Mouse (Mus musculus) liver, embryonic 12.5 days (tissue): ENCODE results near the gene Tmem40. TPM values are rescaled to one million over a fixed set of nuclear protein-coding genes. Genes with fewer than 3 reads are reported as not detected.
A peak's percentile ranks its signal among the peaks of the same experiment; 100 is the strongest.

Experiments
- ATAC-seq: fragments of 200-750 bp; cut with Nextera tagmentation; 2 replicates; pipeline ENCODE4 v1.8.0; 2017; ENCODE audit warnings: moderate number of reproducible peaks, mild to moderate bottlenecking, moderate library complexity
- H3K27ac ChIP-seq: fragments of 300-500 bp; sonication (generic); 2 replicates; pipeline ENCODE4 v1.5.1; 2016; ENCODE audit warnings: mild to moderate bottlenecking
- H3K27me3 ChIP-seq: fragments of 300-500 bp; sonication (generic); replicated peaks from 2 replicates; pipeline ENCODE4 v1.6.1; 2016; ENCODE audit warnings: mild to moderate bottlenecking, moderate library complexity
- H3K36me3 ChIP-seq: fragments of 300-500 bp; sonication (generic); 2 replicates; pipeline ENCODE4 v1.6.1; 2016; ENCODE audit warnings: mild to moderate bottlenecking, moderate library complexity
- H3K4me1 ChIP-seq: fragments of 300-500 bp; sonication (generic); 2 replicates; pipeline ENCODE4 v1.6.1; 2016
- H3K4me2 ChIP-seq: fragments of 300-500 bp; sonication (generic); 2 replicates; pipeline ENCODE4 v1.6.1; 2016; ENCODE audit warnings: mild to moderate bottlenecking, moderate library complexity
- H3K4me3 ChIP-seq: fragments of 300-500 bp; sonication (generic); 2 replicates; pipeline ENCODE4 v1.5.1; 2016; ENCODE audit warnings: mild to moderate bottlenecking, moderate library complexity
- H3K9ac ChIP-seq: fragments of 300-500 bp; sonication (generic); 2 replicates; pipeline ENCODE4 v1.6.1; 2016; ENCODE audit warnings: mild to moderate bottlenecking, moderate library complexity
- H3K9me3 ChIP-seq: fragments of 300-500 bp; sonication (generic); replicated peaks from 2 replicates; pipeline ENCODE4 v1.6.1; 2016; ENCODE audit warnings: mild to moderate bottlenecking, moderate library complexity
- WGBS: fragments of 180-500 bp; shearing (Covaris S2); methylation state at CpG from one replicate; pipeline ENCODE4 v1.1.7; 2016; ENCODE audit not compliant: insufficient replicate concordance; 5-methylcytosine and 5-hydroxymethylcytosine counted together
- polyA plus RNA-seq: library from polyadenylated mRNA; unstranded; fragments of >200 nt; fragmentation: Nextera tagmentation; extraction: Ambion mirVana; gene quantifications from 2 replicates; pipeline ENCODE4 v1.2.1, GENCODE M21; 2016

Gene Tmem40
- polyA plus RNA-seq: 29.1 and 32.7 TPM in 2 replicates

DNA sequence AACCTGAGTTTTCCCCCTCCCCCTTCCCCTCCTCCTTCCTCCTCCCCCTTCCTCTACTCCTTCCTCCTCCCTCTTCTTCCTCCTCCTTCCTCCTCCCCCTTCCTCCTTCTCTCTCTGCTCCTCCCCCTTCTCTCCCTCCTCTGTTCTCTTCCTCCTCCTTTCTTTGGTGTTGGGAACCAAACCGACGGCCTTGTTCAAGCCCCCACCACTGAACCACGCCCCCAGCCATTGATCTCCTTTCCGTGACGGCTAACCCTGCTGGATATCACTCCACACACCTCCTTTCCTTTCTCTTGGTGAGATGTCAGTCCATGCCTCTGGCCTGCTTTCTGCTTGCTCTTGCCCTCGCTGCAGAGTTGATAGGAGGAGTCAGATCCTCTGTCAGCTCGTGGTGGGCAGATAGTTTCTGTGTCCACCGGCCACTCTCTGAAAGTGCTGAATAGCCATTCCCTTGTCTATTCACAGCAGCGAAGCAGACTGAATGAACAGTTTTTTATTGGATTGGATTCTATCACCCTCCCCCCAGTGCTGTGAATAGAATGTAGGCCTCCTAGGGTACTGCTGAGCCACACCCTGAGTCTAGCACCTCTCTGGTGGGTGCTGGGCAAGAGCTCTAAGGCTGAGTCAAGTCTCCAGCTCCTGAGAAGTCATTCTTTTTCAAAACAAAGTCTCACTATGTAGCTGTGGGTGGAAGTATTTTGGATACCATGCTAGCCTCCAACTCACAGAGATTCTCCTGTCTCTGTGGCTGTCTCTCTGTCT is at the start of gene Tmem40:
Gene Tmem40, minus strand, starts transcription at position 416 of the 762 bp plus-strand sequence.
- H3K9ac ChIP-seq: peak within 1 kb of the TSS; percentile 51
- peak within 1 kb of the TSS; percentile 80 for H3K27ac ChIP-seq
- H3K9me3 ChIP-seq: no peaks in the 10 kb centered on the region
- peak; percentile 41 for ATAC-seq
- peaks cover 78% of the 10 kb centered on the region for H3K4me1 ChIP-seq
- 2% methylated on average over 9 of the region's 9 CpGs for WGBS
- peak within 1 kb of the TSS; percentile 58 for H3K4me2 ChIP-seq
- no peaks in the 10 kb centered on the region for H3K36me3 ChIP-seq
- H3K27me3 ChIP-seq: no peaks in the 10 kb centered on the region
- no peak within 1 kb of the TSS for H3K4me3 ChIP-seq

DNA sequence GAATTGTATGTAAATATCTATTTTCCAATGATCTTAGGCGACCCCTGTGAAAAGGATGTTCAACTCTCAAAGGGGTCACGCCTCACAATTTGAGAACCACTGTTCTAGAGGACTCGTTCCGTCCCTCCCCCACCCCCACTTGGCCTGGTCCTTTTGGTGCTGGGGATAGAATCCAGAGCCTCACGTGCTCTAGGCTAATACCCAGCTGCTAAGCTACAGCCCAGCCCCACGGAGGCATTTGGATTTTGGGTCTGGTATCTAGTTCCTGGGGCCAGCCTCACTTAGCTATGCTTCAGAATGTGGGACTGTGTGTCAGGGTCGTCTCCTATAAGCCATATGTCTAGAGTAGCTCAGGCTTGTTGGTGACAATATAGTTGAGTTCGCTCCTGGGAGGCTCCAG is 49.4 kb upstream of the Tmem40 start:
- ATAC-seq: no peak
- Histone ChIP-seq H3K9ac (no peak overlapping the region), H3K4me1 (peaks cover 32% of the 10 kb centered on the region), H3K4me3 (no peak overlapping the region), H3K9me3 (no peaks in the 10 kb centered on the region), H3K27ac (no peak overlapping the region), H3K27me3 (no peaks in the 10 kb centered on the region), H3K4me2 (no peak overlapping the region), H3K36me3 (peaks cover 12% of the 10 kb centered on the region)
- 68% methylated on average over 8 of the region's 8 CpGs for WGBS

DNA sequence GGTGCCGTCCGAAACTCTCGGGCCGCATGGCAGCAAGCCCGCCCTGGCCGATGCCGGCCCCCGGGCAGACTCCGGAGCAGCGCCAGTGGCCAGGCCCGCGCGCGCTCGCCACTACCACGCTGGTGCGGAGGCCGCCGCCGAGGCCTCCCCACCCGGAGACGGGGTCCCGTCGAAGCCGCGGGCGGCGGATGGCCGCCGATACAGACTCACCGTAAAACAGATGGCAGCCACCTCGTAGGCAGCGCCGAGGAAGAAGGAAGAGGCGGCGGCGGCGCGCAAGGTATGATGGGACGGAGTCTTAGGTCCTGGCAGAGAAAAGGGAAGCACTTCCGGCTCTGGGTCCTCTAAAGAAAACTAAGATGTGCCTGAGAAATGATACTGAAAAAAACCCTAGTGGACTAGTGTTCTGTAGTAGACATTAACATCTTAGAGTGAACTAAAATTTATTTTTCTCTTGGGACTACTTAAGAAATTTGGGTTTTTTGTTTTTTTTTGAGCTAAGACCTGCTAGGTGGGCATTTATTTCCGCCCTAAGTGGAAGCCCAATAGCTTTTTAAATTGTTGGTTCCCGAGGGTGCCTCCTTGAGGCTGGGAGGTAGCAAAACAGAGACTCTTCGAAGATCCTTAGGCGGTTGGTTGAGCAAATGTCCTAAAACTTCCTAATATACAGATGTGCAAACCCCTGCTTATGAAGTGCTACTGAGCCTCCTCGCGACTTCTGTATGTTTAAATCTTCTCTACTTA is 46.5 kb upstream of the Tmem40 start, which contains the start of gene Rpl32:
Gene Rpl32, minus strand, starts transcription at position 260 of the 744 bp plus-strand sequence.
- peak within 1 kb of the TSS; percentile 87 for H3K4me3 ChIP-seq
- peak within 1 kb of the TSS; percentile 93 for H3K9ac ChIP-seq
- H3K27me3 ChIP-seq: no peaks in the 10 kb centered on the region
- H3K4me2 ChIP-seq: peak within 1 kb of the TSS; percentile 91
- peak; percentile 83 for ATAC-seq
- WGBS: under 1% methylated on average over 47 of the region's 47 CpGs
- H3K4me1 ChIP-seq: peaks cover 38% of the 10 kb centered on the region
- H3K9me3 ChIP-seq: no peaks in the 10 kb centered on the region
- H3K27ac ChIP-seq: peak within 1 kb of the TSS; percentile 87
- H3K36me3 ChIP-seq: peaks cover 42% of the 10 kb centered on the region

DNA sequence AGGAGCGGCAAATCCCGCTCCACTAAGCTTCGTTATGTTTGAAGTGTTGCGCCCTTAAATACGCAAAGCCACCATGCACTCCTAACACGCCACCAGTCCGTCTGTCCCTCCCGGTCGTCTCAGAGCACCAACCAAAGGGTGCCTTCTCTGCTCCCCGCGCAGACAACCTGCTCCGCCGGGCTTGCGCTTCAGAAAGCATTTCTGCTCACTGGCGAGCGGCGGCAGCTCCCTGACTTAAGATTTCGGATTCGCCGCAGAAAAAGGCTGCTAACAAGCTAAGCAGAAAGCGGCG is 45.9 kb upstream of the Tmem40 start:
- H3K27me3 ChIP-seq: no peaks in the 10 kb centered on the region
- peak overlapping the region; percentile 87 for H3K27ac ChIP-seq
- under 1% methylated on average over 22 of the region's 22 CpGs for WGBS
- no peaks in the 10 kb centered on the region for H3K9me3 ChIP-seq
- no peak for ATAC-seq
- peak overlapping the region; percentile 91 for H3K4me2 ChIP-seq
- H3K36me3 ChIP-seq: peaks cover 46% of the 10 kb centered on the region
- peak overlapping the region; percentile 87 for H3K4me3 ChIP-seq
- H3K9ac ChIP-seq: peak overlapping the region; percentile 93
- H3K4me1 ChIP-seq: peaks cover 38% of the 10 kb centered on the region

DNA sequence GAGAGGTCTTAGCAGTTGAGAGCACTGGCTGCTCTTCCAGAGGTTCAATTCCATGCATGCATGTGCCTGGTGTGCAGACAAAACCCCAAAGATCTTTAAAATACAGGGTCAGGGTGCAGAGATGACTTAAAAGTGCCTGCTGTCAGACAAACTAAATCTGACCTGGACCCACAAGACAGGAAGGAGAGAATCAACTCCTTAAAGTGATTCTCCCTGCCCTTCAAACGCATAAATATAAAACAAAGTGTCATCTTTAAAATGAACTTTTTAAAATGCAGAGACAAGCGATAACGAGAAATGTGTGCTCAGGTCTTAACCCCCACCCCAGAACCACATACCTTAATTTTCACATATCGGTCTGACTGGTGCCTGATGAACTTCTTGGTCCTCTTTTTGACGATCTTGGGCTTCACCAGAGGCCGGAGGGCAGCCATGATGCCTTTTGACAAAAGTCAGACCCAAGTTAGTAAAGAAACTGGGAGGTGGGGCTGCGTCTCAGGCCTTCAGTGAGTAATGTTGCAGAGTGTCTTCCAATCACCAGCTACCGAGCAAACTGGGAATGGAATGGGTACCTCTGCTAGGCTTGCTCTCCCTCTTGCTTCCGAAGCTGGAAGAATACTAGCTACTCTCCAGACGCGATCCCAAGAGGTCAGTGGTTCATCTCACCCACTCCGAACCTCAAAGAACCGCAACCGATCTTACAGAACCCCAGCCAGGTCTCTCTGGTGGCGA is 45.4 kb upstream of the Tmem40 start:
- Histone ChIP-seq H3K9me3 (no peaks in the 10 kb centered on the region), H3K4me2 (peak overlapping the region; percentile 91), H3K9ac (peak overlapping the region; percentile 93), H3K4me1 (peaks cover 38% of the 10 kb centered on the region), H3K27ac (peak overlapping the region; percentile 87), H3K4me3 (peak overlapping the region; percentile 87), H3K36me3 (peaks cover 51% of the 10 kb centered on the region), H3K27me3 (no peaks in the 10 kb centered on the region)
- WGBS: 2% methylated on average over 15 of the region's 15 CpGs
- ATAC-seq: no peak

DNA sequence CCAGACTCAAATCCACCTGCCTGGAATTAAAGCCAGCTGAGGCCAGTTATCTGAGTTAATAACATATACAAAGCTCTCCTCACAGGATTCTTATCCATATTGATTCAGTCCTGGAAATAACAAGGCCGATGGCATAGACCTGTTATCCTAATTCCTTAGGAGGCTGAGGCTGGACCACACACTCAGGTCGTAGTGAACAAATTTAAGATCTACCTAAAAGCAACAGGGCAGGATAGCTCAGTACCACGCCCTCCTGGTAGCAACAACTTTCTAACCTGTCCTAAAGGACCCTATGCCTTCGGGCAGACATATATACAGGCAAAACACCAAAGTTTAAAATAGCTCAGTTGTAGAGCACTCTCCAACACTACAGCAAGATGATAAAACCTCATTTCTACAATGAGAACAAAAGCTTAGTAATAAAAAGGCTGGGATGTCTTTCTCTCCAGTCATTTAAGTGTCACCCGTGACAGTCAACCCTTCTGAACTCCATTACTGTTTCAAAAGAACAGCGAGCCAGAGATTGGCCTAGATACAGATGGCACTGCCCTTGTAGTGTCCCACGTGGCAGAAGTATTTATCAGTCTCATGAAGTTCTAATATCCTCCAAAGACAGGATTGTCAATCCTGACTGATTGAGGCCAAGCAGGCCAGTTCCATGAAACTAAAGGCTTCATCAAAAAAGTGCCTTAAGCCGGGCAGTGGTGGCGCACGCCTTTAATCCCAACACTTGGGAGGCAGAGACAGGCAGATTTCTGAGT is 42.4 kb upstream of the Tmem40 start:
- no peak for ATAC-seq
- peaks cover 35% of the 10 kb centered on the region for H3K4me1 ChIP-seq
- H3K4me3 ChIP-seq: no peak overlapping the region
- H3K36me3 ChIP-seq: peaks cover 80% of the 10 kb centered on the region
- WGBS: 50% methylated on average over 10 of the region's 10 CpGs
- H3K27ac ChIP-seq: no peak overlapping the region
- no peaks in the 10 kb centered on the region for H3K27me3 ChIP-seq
- no peak overlapping the region for H3K9ac ChIP-seq
- no peak overlapping the region for H3K4me2 ChIP-seq
- H3K9me3 ChIP-seq: no peaks in the 10 kb centered on the region

DNA sequence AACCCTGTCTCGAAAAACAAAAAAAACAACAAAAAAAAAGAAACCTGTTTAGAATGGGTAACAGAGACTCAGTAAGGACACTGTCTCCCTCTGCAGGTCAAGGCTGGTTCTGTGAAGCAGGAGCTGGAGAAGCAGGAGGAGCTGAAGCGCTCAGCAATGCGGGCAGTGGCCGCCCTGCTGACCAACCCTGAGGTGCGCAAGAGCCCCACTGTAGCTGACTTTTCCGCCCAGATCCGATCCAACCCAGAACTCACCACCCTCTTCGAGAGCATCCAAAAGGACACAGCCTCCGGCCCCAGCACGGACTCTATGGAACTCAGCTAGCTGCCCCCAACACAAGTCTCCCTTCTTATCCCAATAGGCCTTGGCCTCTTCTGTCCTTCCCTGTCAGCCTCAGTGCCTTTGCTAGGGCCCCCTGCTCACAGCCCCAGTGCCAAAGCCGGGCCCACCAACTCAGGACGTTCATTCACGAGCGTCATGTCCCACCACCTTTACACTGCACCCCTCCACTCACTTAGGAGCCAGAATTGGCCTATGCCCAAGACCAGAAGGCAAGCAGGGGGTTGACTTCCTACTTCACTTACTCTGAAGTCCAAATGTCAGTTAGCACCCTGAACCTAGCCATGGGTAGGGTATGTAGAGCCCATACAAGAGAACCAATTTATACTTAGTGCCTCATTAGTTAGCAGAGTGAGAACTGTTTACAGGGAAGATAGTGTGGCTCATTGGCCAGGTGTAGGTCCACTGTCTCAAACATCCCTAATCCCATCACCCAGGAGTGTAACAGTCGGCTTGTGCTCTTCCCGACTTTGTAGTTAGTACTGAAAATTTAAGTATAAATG is 41.6 kb upstream of the Tmem40 start:
- Histone ChIP-seq H3K27ac (peak overlapping the region; percentile 66), H3K9me3 (no peaks in the 10 kb centered on the region), H3K36me3 (peaks cover 88% of the 10 kb centered on the region), H3K4me1 (peaks cover 28% of the 10 kb centered on the region), H3K4me3 (no peak overlapping the region), H3K27me3 (no peaks in the 10 kb centered on the region), H3K9ac (no peak overlapping the region), H3K4me2 (no peak overlapping the region)
- peak; percentile 39 for ATAC-seq
- WGBS: 51% methylated on average over 16 of the region's 16 CpGs

DNA sequence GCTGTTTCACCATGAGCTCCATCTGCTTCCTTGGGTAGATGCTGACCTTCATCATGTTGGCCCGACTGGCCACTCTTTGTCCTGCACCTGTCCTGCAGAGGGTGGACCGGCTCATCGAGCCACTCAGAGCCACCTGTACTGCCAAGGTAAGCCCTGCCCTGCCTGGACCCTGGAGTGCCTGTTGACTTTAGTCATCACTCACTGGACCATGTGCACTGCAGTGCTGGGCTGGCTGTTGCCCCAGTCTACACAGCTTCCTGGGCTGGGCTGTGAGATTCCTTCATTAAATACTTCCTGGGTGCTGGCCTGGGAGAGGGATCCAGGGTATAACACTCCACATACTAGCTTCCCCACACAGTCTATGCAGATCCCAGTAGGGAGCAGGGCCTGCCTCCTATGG is 39.6 kb upstream of the Tmem40 start:
- no peak for ATAC-seq
- H3K4me1 ChIP-seq: peaks cover 21% of the 10 kb centered on the region
- WGBS: 89% methylated on average over 3 of the region's 3 CpGs
- no peak overlapping the region for H3K9ac ChIP-seq
- no peaks in the 10 kb centered on the region for H3K9me3 ChIP-seq
- H3K27me3 ChIP-seq: no peaks in the 10 kb centered on the region
- no peak overlapping the region for H3K27ac ChIP-seq
- no peak overlapping the region for H3K4me3 ChIP-seq
- H3K4me2 ChIP-seq: no peak overlapping the region
- H3K36me3 ChIP-seq: peaks cover 98% of the 10 kb centered on the region

DNA sequence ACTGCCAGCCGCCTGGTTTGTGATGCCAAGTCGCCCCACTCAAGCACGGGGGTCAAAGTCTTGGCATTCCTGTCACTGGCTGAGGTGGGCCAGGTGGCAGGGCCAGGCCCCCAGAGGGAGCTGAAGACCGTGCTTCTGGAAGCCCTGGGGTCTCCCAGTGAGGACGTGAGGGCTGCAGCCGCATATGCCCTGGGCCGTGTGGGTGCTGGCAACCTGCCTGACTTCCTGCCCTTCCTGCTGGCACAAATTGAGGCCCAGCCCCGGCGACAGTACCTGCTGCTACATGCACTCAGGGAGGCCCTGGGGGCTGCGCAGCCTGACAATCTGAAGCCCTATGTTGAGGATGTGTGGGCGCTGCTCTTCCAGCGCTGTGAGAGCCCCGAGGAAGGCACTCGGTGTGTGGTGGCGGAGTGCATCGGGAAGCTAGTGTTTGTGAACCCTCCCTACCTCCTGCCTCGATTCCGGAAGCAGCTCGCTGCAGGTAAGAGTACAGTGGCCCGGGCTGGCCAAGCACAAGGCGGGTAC is 30.5 kb upstream of the Tmem40 start:
- H3K27ac ChIP-seq: no peak overlapping the region
- WGBS: 85% methylated on average over 21 of the region's 21 CpGs
- no peaks in the 10 kb centered on the region for H3K27me3 ChIP-seq
- no peak overlapping the region for H3K4me2 ChIP-seq
- H3K4me3 ChIP-seq: no peak overlapping the region
- H3K9ac ChIP-seq: no peak overlapping the region
- H3K9me3 ChIP-seq: no peaks in the 10 kb centered on the region
- peaks cover 91% of the 10 kb centered on the region for H3K36me3 ChIP-seq
- H3K4me1 ChIP-seq: no peaks in the 10 kb centered on the region
- ATAC-seq: peak; percentile 42; the same call in 1 of the 2 replicates

DNA sequence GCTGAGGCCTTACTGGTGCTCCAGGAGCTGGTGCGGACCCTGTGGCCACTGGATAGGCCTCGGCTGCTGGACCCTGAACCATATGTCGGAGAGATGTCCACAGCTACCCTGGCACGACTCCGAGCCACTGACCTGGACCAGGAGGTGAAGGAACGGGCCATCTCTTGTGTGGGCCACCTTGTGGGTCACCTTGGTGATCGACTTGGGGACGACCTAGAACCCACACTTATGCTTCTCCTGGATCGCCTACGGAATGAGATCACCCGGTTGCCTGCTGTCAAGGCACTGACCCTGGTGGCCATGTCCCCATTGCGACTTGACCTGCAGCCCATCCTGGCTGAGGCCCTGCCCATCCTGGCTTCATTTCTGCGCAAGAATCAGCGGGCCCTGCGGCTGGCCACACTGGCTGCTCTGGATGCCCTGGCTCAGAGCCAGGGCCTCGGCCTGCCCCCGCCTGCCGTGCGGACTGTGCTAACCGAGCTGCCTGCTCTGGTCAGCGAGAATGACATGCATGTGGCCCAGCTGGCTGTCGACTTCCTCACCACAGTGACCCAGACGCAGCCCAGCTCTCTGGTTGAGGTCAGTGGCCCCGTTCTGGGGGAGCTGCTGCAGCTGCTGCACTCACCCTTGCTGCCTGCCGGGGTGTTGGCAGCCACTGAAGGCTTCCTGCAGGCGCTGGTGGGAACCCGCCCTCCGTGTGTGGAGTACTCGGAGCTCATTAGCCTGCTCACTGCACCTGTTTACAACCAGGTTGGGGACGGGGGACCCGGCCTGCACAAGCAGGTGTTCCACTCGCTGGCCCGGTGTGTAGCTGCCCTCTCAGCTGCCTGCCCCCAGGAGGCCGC is 29.9 kb upstream of the Tmem40 start:
- no peak overlapping the region for H3K27ac ChIP-seq
- H3K4me2 ChIP-seq: no peak overlapping the region
- ATAC-seq: no peak
- 83% methylated on average over 34 of the region's 34 CpGs for WGBS
- no peaks in the 10 kb centered on the region for H3K4me1 ChIP-seq
- no peaks in the 10 kb centered on the region for H3K9me3 ChIP-seq
- no peaks in the 10 kb centered on the region for H3K27me3 ChIP-seq
- no peak overlapping the region for H3K9ac ChIP-seq
- H3K36me3 ChIP-seq: peaks cover 90% of the 10 kb centered on the region
- H3K4me3 ChIP-seq: no peak overlapping the region
